Mouse (Mus musculus) kidney, postnatal 0 days (tissue): ENCODE measurements around the gene Hnrnpm. TPM values are rescaled to one million over a fixed set of nuclear protein-coding genes. Genes with fewer than 3 reads are reported as not detected.

ENCODE experiments used
- ATAC-seq: fragments of 200-750 bp; cut with Nextera tagmentation; replicated peaks from 2 replicates; pipeline ENCODE4 v1.8.0; 2017; ENCODE audit warnings: low read depth, moderate number of reproducible peaks, moderate TSS enrichment, moderate library complexity; ENCODE audit not compliant: low FRiP score
- DNase-seq: peaks from one replicate; pipeline ENCODE4 v3.0.0-alpha.2; 2016; ENCODE audit warnings: low spot score
- H3K27ac ChIP-seq: fragments of 300-500 bp; sonication (generic); 2 replicates; pipeline ENCODE4 v1.5.1; 2014; ENCODE audit warnings: mild to moderate bottlenecking
- H3K27me3 ChIP-seq: fragments of 300-500 bp; sonication (generic); 2 replicates; pipeline ENCODE4 v1.6.1; 2014; ENCODE audit warnings: low read length, mixed read lengths; ENCODE audit not compliant: insufficient read depth
- H3K36me3 ChIP-seq: fragments of 300-500 bp; sonication (generic); 2 replicates; pipeline ENCODE4 v1.6.1; 2014; ENCODE audit warnings: low read length, mixed read lengths; ENCODE audit not compliant: insufficient read depth
- H3K4me1 ChIP-seq: fragments of 300-500 bp; sonication (generic); replicated peaks from 2 replicates; pipeline ENCODE4 v1.6.1; 2014; ENCODE audit warnings: antibody characterized with exemption, low read length, mixed read lengths; ENCODE audit not compliant: insufficient read depth
- H3K4me2 ChIP-seq: fragments of 300-500 bp; sonication (generic); 2 replicates; pipeline ENCODE4 v1.6.1; 2014; ENCODE audit warnings: mild to moderate bottlenecking, low read length, moderate library complexity, mixed read lengths
- H3K4me3 ChIP-seq: fragments of 300-500 bp; sonication (generic); replicated peaks from 2 replicates; pipeline ENCODE4 v1.5.1; 2014; ENCODE audit warnings: low read depth, low read length
- H3K9ac ChIP-seq: fragments of 300-500 bp; sonication (generic); 2 replicates; pipeline ENCODE4 v1.6.1; 2014; ENCODE audit warnings: low read depth, low read length
- H3K9me3 ChIP-seq: fragments of 300-500 bp; sonication (generic); replicated peaks from 2 replicates; pipeline ENCODE4 v1.6.1; 2016; ENCODE audit warnings: low read length, inconsistent platforms, mixed read lengths
- CTCF ChIP-seq: IDR thresholded peaks from 2 replicates; pipeline ENCODE4 v1.5.1; 2016; ENCODE audit warnings: antibody characterized with exemption, low read depth, mild to moderate bottlenecking, moderate library complexity
- WGBS: fragments of 180-500 bp; shearing (Covaris S2); extraction: QIAGEN DNeasy Blood & Tissue Kit; methylation state at CpG from one replicate; pipeline ENCODE4 v1.1.7; 2014; 5-methylcytosine and 5-hydroxymethylcytosine counted together
- polyA plus RNA-seq: library from polyadenylated mRNA; unstranded; fragments of >200 nt; fragmentation: Nextera tagmentation; extraction: Ambion mirVana; gene quantifications from 2 replicates; pipeline ENCODE4 v1.2.1, GENCODE M21; 2015

Gene Hnrnpm
- polyA plus RNA-seq, 1 experiment from 2014 or later = 248 TPM

- Histone ChIP-seq H3K4me3 (no peak overlapping the region), H3K4me2 (no peak overlapping the region), H3K27me3 (no peaks in the 10 kb centered on the region), H3K9me3 (no peaks in the 10 kb centered on the region), H3K27ac (no peak overlapping the region), H3K36me3 (0 out of 2 replicates have a peak, but pooled peaks cover 11% of the 10 kb centered on the region), H3K4me1 (peaks cover 12% of the 10 kb centered on the region; the same call in 1 of the 2 replicates), H3K9ac (no peak overlapping the region)
- ATAC-seq (no peak), DNase-seq (no peak)
- no peak for TF ChIP-seq CTCF
- WGBS = 83% methylated on average over 5 of the region's 5 CpGs
These were observed 54.9 kb downstream of the Hnrnpm start for GRCm38 (mm10) chr17:33631796-33632195.

DNA sequence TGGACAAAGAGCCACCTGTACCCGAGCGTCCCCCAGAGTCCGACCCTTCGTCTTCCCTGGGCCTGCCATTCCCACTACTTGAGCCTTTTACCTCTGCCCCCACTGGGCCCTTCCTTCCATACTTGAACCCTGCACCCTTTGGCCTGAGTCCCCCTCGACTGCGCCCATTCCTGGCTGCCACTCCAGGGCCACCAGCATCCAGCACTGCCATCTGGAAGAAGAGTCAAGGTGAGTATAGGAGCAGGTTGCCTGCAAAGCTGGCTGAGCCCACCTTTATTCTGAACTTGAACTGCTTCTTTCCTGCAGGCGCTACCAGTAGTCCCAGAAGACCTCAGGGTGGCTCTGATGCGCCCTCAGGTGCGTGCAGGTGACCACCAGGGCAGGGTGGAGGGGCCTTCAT is 55.4 kb downstream of the Hnrnpm start:
- H3K9me3 ChIP-seq = no peaks in the 10 kb centered on the region
- no peak for ATAC-seq
- no peak for TF ChIP-seq CTCF

DNA sequence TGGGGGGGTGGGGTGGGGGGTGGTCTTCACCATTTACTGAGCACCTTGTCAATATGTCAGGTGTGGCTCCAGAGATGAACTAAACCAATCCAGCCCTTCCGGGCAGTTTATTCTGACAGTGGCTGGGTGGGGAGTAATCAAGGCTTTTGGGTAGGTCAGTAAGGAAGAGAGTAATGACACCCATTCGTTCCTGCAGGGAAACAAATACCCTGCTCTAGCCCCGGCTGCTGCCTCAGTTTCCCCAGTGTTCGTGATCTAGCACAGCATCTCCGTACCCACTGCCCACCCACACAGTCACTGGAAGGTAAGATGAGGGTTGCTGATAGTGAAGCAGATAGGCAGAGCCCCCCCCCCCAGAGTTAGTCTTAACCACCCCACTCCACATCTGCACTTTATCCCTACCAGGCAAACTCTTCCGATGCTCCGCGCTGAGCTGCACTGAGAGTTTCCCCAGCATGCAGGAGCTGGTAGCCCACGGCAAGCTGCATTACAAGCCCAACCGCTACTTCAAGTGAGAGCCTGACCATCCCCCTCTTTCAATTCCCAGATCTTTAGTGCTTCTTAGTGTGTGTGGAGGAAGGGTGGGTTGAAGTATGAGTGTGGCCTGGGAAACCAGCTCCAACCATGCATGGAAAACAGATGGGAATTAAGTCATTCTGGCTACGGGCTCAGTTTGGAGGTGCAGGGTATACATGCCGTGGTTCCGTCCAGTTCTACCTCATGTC is 56.3 kb downstream of the Hnrnpm start:
- TF ChIP-seq CTCF = no peak
- ATAC-seq (no peak; the same call in 1 of the 2 replicates), DNase-seq (peak; percentile 40)
- WGBS = 65% methylated on average over 13 of the region's 13 CpGs
- 0 out of 2 replicates have a peak, but pooled peaks cover 11% of the 10 kb centered on the region for H3K36me3 ChIP-seq
- H3K9me3 ChIP-seq = no peaks in the 10 kb centered on the region
- H3K27ac ChIP-seq = 0 out of 2 replicates have a peak overlapping the region, but pooled peaks have one; percentile 2
- H3K4me1 ChIP-seq = peaks cover 12% of the 10 kb centered on the region; the same call in 1 of the 2 replicates
- H3K9ac ChIP-seq = no peak overlapping the region
- no peak overlapping the region for H3K4me3 ChIP-seq
- peak overlapping the region; percentile 23; the same call in 1 of the 2 replicates for H3K4me2 ChIP-seq
- H3K27me3 ChIP-seq = no peaks in the 10 kb centered on the region

More for the DNA sequence above, 55.4 kb downstream of the Hnrnpm start:
- Histone ChIP-seq H3K9ac (no peak overlapping the region), H3K36me3 (0 out of 2 replicates have a peak, but pooled peaks cover 11% of the 10 kb centered on the region), H3K27ac (0 out of 2 replicates have a peak overlapping the region, but pooled peaks have one; percentile 2), H3K4me3 (no peak overlapping the region), H3K4me2 (no peak overlapping the region), H3K4me1 (peaks cover 12% of the 10 kb centered on the region; the same call in 1 of the 2 replicates), H3K27me3 (no peaks in the 10 kb centered on the region)
- 92% methylated on average over 9 of the region's 9 CpGs for WGBS
- no peak for DNase-seq

DNA sequence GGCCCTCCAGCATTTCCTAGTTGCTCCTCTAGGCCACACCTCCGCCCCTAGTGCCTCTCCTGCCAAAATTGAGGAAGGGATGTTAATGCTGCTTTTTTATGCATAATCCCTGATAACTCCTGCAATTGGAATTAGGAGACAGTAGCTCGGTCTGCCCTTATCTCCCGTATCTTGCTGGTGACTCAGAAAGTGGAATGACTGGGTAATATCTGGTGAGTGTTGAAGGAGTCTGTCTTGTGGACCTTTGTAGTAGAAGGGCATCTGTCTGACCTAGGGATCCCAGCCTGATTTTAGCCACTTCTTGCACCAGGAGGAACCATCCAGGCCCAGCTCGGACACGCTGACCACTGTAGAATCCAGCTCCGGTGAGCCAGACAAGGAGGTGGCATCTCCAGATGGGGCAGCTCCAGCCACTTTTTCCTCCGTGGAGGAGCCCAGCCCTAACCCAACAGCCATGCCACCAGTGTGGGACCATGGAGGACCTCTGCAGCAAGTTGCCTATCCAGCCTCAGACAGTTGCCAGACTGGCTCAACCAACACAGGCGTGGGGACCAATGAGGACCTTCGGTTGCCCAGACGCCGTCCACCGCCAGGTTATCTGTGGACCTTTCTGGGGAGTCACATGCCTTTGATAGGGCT is 57.1 kb downstream of the Hnrnpm start:
- 67% methylated on average over 12 of the region's 12 CpGs for WGBS
- H3K4me1 ChIP-seq = peaks cover 12% of the 10 kb centered on the region; the same call in 1 of the 2 replicates
- H3K9ac ChIP-seq = peak overlapping the region; percentile 90
- DNase-seq = no peak
- no peak for ATAC-seq
- no peaks in the 10 kb centered on the region for H3K27me3 ChIP-seq
- peak overlapping the region; percentile 79 for H3K4me3 ChIP-seq
- no peaks in the 10 kb centered on the region for H3K9me3 ChIP-seq
- H3K36me3 ChIP-seq = 0 out of 2 replicates have a peak, but pooled peaks cover 11% of the 10 kb centered on the region
- H3K4me2 ChIP-seq = peak overlapping the region; percentile 77
- TF ChIP-seq CTCF = 0 out of 2 replicates have a peak, but pooled peaks have one; percentile 1
- peak overlapping the region; percentile 97 for H3K27ac ChIP-seq

DNA sequence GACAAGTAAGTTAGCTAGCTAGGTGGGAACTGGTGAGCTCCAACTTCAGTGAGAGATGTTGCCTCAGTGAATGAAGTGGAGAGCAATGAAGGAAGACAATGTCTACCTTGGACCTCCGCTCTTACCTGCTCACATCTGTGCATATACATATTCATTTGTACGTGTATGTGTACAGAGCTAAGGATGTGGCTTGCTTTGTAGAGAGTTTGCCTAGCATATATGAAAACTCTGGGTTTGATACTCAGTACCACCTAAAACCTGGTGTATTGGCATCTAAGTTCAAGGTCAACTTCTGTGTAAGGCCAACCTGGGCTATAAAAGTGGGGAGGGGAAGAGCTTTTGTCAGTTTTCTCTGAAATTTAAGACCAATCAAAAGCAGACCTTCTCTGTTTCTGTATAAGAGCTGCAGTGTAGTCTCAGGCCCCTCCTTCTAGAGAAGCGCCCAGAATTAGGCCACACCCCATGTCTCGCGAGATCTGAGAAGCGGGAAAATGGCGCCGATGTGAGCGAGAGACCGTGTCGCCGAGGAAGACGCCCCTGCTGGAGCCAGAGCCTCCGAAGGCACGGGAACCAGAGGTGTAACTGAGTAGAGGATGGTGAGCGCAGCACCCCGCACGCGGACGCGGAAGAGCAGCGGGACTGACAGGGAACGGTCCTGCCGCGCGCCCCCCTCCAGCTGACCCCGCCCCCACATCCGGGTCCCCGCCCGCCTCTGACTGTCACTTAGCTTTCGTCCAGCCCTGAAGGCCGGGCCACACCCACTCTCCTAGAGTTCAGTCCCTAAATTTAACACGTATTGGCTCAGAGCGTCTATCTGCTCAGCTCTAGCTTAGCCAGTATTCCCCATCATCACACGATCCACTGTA is 57.8 kb downstream of the Hnrnpm start, which contains the start of gene Zfp414:
TSS of gene Zfp414 (plus strand) at position 470 of the 866 bp plus-strand sequence.
- Histone ChIP-seq H3K9ac (peak within 1 kb of the TSS; percentile 90), H3K9me3 (no peaks in the 10 kb centered on the region), H3K36me3 (0 out of 2 replicates have a peak, but pooled peaks cover 11% of the 10 kb centered on the region), H3K4me3 (peak within 1 kb of the TSS; percentile 79), H3K27ac (peak within 1 kb of the TSS; percentile 97), H3K27me3 (no peaks in the 10 kb centered on the region), H3K4me1 (peaks cover 12% of the 10 kb centered on the region; the same call in 1 of the 2 replicates), H3K4me2 (peak within 1 kb of the TSS; percentile 77)
- DNase-seq (peak; percentile 97), ATAC-seq (peak; percentile 95)
- no peak for TF ChIP-seq CTCF
- 4% methylated on average over 24 of the region's 35 CpGs for WGBS
